Mouse (Mus musculus) hindbrain, embryonic 16.5 days (tissue): ENCODE measurements at regions not wholly inside any gene's neighbourhood (a gene's known extent, or its start where the extent isn't known, plus 50 kb on each side); places are given as distances from the start of the nearest gene placed in this dataset.

ENCODE experiments used
- ATAC-seq: fragments of 200-750 bp; cut with Nextera tagmentation; 2 replicates; pipeline ENCODE4 v1.8.0; 2017; ENCODE audit warnings: moderate TSS enrichment, moderate library complexity
- H3K27ac ChIP-seq: fragments of 300-500 bp; sonication (generic); 2 replicates; pipeline ENCODE4 v1.5.1; 2014; ENCODE audit warnings: low read depth, mild to moderate bottlenecking, control low read depth, low read length, moderate library complexity
- H3K27me3 ChIP-seq: fragments of 300-500 bp; sonication (generic); replicated peaks from 2 replicates; pipeline ENCODE4 v1.6.1; 2014; ENCODE audit warnings: low read length; ENCODE audit not compliant: control insufficient read depth, insufficient read depth
- H3K36me3 ChIP-seq: fragments of 300-500 bp; sonication (generic); 2 replicates; pipeline ENCODE4 v1.6.1; 2014; ENCODE audit warnings: mild to moderate bottlenecking, low read length, moderate library complexity, mixed read lengths; ENCODE audit not compliant: control insufficient read depth, insufficient read depth
- H3K4me1 ChIP-seq: fragments of 300-500 bp; sonication (generic); 2 replicates; pipeline ENCODE4 v1.6.1; 2014; ENCODE audit warnings: low read depth, low read length; ENCODE audit not compliant: control insufficient read depth, insufficient read depth
- H3K4me2 ChIP-seq: fragments of 300-500 bp; sonication (generic); 2 replicates; pipeline ENCODE4 v1.6.1; 2014; ENCODE audit warnings: mild to moderate bottlenecking, low read length, control low read depth, moderate library complexity
- H3K4me3 ChIP-seq: fragments of 300-500 bp; sonication (generic); 2 replicates; pipeline ENCODE4 v1.5.1; 2014; ENCODE audit warnings: mild to moderate bottlenecking, low read length, control low read depth, moderate library complexity
- H3K9ac ChIP-seq: fragments of 300-500 bp; sonication (generic); 2 replicates; pipeline ENCODE4 v1.6.1; 2014; ENCODE audit warnings: low read depth, mild to moderate bottlenecking, control low read depth, low read length, moderate library complexity
- H3K9me3 ChIP-seq: fragments of 300-500 bp; sonication (generic); 2 replicates; pipeline ENCODE4 v1.6.1; 2014; ENCODE audit warnings: mild to moderate bottlenecking, low read length, moderate library complexity; ENCODE audit not compliant: control insufficient read depth
- WGBS: fragments of 180-500 bp; shearing (Covaris S2); extraction: QIAGEN DNeasy Blood & Tissue Kit; methylation state at CpG from one replicate; pipeline ENCODE4 v1.1.7; 2014; 5-methylcytosine and 5-hydroxymethylcytosine counted together

DNA sequence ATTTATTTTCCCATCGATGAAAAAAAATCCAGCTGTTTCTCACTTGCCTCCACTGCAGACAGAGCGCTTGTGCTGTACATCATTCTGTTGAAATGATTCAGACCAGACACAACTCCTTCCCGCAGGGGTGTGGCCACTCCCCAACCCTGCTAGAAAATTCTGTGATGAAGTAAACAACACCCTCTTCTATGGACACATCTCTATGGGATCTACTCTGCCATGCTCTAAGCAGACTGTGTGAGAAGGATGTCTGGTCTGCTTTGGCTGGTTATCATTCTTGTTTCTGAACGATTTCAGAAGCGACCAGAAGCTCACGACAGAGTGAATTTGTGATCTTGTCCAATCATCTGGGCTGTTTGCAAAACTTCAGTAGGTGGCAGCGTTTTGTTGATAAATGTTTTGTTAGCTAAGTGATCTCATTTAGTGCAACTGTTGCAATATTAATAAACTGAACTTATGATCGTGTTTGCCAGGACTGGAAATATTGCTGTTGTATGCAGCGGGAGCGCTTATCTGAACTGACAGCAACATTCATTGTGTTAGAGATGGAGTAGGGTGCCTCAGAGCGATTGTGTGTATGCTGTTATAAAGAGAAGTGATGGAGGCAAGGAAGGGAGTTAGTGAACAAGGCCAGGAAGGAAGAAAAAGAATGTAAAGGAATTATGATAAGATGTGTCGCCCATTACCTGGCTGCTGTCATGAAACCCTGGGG, 605.2 kb upstream of the Nox3 start:
- Histone ChIP-seq H3K27ac (no peak overlapping the region), H3K4me2 (no peak overlapping the region), H3K27me3 (no peaks in the 10 kb centered on the region), H3K36me3 (no peaks in the 10 kb centered on the region), H3K4me1 (no peaks in the 10 kb centered on the region), H3K9ac (no peak overlapping the region), H3K9me3 (no peaks in the 10 kb centered on the region), H3K4me3 (no peak overlapping the region)
- whole genome bisulfite sequencing: 80% methylated on average over 12 of the region's 12 CpGs
- no peak for ATAC-seq

- Histone ChIP-seq H3K9me3 (no peaks in the 10 kb centered on the region), H3K27ac (no peak overlapping the region), H3K27me3 (no peaks in the 10 kb centered on the region), H3K4me2 (no peak overlapping the region), H3K9ac (no peak overlapping the region), H3K4me3 (no peak overlapping the region), H3K36me3 (no peaks in the 10 kb centered on the region), H3K4me1 (no peaks in the 10 kb centered on the region)
- ATAC-seq: peak; percentile 40; the same call in 1 of the 2 replicates
- WGBS: 39% methylated on average over 4 of the region's 4 CpGs
Measured at GRCm38 (mm10) chr17:4311785-4312379, 615.8 kb upstream of the Nox3 start.

- H3K9ac ChIP-seq: no peak overlapping the region
- no peaks in the 10 kb centered on the region for H3K9me3 ChIP-seq
- WGBS: 88% methylated on average over 4 of the region's 4 CpGs
- no peaks in the 10 kb centered on the region for H3K36me3 ChIP-seq
- H3K27ac ChIP-seq: no peak overlapping the region
- H3K4me2 ChIP-seq: no peak overlapping the region
- no peaks in the 10 kb centered on the region for H3K27me3 ChIP-seq
- H3K4me1 ChIP-seq: no peaks in the 10 kb centered on the region
- ATAC-seq: no peak
- no peak overlapping the region for H3K4me3 ChIP-seq
Measured at GRCm38 (mm10) chr17:4319141-4319540, 623.1 kb upstream of the Nox3 start.

DNA sequence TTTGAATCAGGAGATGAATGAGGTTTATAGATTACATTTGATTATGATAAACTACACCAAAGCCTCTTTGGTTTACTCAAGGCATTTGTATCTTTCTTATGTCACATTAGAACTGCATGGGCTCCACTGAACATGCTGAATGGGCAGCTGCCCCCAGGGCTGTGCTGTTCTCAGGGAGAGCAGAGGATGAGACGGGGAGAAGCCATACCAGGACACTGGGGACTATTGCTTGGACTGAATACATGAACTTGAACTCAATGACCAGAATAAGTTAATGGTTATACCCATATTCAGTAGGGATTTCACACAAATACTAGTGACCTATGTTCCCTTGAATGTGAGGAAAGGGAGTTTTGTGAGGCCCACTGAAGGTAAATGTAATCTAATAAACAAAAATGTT, 632.7 kb upstream of the Nox3 start:
- 69% methylated on average over 1 of the region's 1 CpGs for WGBS
- no peak overlapping the region for H3K4me2 ChIP-seq
- no peaks in the 10 kb centered on the region for H3K4me1 ChIP-seq
- H3K9me3 ChIP-seq: no peaks in the 10 kb centered on the region
- no peak for ATAC-seq
- H3K36me3 ChIP-seq: no peaks in the 10 kb centered on the region
- no peak overlapping the region for H3K9ac ChIP-seq
- H3K27ac ChIP-seq: no peak overlapping the region
- no peaks in the 10 kb centered on the region for H3K27me3 ChIP-seq
- no peak overlapping the region for H3K4me3 ChIP-seq

DNA sequence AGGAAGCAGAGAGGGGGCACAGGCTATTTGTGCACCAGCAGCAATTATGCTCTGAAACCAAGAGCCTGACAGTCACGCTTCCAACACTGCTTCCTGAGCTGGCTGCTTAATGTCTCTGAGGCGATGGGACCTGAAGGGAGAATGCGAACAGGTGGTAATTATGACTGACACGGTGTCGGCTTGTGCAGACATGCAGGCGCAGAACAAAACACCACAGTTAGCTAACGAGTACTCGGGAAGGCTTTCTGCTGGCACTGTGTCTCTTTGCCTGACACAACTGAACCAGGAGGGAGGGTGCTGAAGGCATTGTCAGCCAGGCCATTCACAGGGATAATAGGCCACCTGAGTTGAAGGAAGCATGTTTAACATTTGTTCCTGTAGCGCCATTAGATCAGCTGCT, 635.6 kb upstream of the Nox3 start:
- Histone ChIP-seq H3K4me2 (no peak overlapping the region), H3K9me3 (no peaks in the 10 kb centered on the region), H3K36me3 (no peaks in the 10 kb centered on the region), H3K4me3 (no peak overlapping the region), H3K9ac (no peak overlapping the region), H3K27ac (no peak overlapping the region), H3K4me1 (no peaks in the 10 kb centered on the region), H3K27me3 (no peaks in the 10 kb centered on the region)
- ATAC-seq: no peak
- 65% methylated on average over 9 of the region's 9 CpGs for WGBS

- ATAC-seq: no peak
- no peak overlapping the region for H3K4me2 ChIP-seq
- no peaks in the 10 kb centered on the region for H3K9me3 ChIP-seq
- no peaks in the 10 kb centered on the region for H3K4me1 ChIP-seq
- H3K27ac ChIP-seq: no peak overlapping the region
- WGBS: 97% methylated on average over 4 of the region's 4 CpGs
- no peak overlapping the region for H3K4me3 ChIP-seq
- H3K9ac ChIP-seq: no peak overlapping the region
- no peaks in the 10 kb centered on the region for H3K27me3 ChIP-seq
- no peaks in the 10 kb centered on the region for H3K36me3 ChIP-seq
Measured at GRCm38 (mm10) chr17:4333091-4333490, 637.0 kb upstream of the Nox3 start.

DNA sequence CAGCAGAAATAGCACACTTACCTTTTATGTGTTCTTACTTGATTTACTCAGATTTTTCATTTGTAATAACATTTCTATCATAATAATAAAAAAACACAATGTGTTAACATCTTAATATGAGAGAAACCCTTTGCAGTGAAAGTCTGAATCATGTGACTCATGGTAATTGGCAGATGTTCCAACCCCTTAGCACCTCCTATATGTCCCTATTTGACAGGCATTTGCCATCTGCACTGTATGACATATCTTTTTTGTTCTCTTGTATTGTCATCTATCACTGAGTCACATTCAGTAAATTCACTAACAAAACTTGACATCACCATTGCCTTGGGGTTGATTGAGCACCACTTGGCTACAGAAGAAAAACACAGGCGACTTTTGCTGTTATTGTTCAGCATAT, 641.1 kb upstream of the Arid1b start:
- Histone ChIP-seq H3K4me3 (no peak overlapping the region), H3K4me2 (no peak overlapping the region), H3K36me3 (no peaks in the 10 kb centered on the region), H3K9ac (no peak overlapping the region), H3K27ac (no peak overlapping the region), H3K27me3 (no peaks in the 10 kb centered on the region), H3K4me1 (no peaks in the 10 kb centered on the region), H3K9me3 (no peaks in the 10 kb centered on the region)
- no peak for ATAC-seq
- 59% methylated on average over 1 of the region's 1 CpGs for WGBS

DNA sequence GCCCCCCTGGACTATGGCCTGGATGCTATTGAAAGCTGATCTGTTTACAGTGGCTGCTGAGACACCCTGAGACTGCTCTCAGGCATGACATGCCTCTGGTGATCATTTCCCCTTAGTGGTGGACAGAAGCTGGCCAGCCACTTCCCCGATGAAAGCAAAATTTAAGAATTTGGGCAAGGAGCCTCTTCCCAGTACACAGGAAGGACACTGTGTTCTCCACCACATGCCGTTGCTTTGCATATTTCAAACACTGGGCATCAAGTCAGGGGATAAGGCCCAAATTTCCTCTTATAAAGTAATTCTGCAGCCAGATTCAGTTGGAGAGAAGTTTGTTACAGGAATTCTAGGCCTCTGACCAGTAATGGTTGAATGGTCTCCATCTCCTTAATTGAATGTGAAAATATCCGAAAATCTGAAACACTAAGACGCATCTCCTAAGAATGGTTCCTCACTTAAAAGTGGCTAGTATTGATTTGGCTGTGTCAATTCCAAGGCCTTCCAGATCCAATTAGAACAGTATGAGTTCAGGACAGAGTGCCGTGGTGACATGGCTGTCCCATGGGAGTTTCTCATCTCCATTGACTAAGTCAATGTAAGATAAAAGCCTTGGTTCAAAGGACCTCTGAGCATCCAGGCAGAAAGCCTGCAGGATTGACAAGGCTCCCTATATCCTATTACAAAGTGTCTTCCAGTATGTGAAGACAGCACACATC, 638.5 kb upstream of the Arid1b start:
- ATAC-seq: no peak
- 84% methylated on average over 5 of the region's 5 CpGs for WGBS
- H3K4me2 ChIP-seq: no peak overlapping the region

GRCm38 (mm10) chr17:4360413-4361320, 633.5 kb upstream of the Arid1b start:
- Histone ChIP-seq H3K27me3 (no peaks in the 10 kb centered on the region), H3K9ac (no peak overlapping the region), H3K4me3 (no peak overlapping the region), H3K27ac (no peak overlapping the region), H3K4me1 (no peaks in the 10 kb centered on the region), H3K4me2 (no peak overlapping the region), H3K9me3 (no peaks in the 10 kb centered on the region), H3K36me3 (no peaks in the 10 kb centered on the region)
- WGBS: 73% methylated on average over 4 of the region's 4 CpGs
- no peak for ATAC-seq

More for the DNA sequence above, 638.5 kb upstream of the Arid1b start:
- Histone ChIP-seq H3K4me3 (no peak overlapping the region), H3K27me3 (no peaks in the 10 kb centered on the region), H3K27ac (no peak overlapping the region), H3K36me3 (no peaks in the 10 kb centered on the region), H3K9me3 (no peaks in the 10 kb centered on the region), H3K9ac (no peak overlapping the region), H3K4me1 (no peaks in the 10 kb centered on the region)
